Mouse (Mus musculus) liver, adult 2 months (tissue): Measurements from ENCODE around the gene Ldhal6b. TPM values are rescaled to one million over a fixed set of nuclear protein-coding genes. Genes with fewer than 3 reads are reported as not detected.

ENCODE experiments used
- DNase-seq: peaks from one replicate; pipeline ENCODE4 v3.0.0-alpha.2; 2011; ENCODE audit warnings: low read depth, low spot score; ENCODE audit errors: extremely low read depth
- H3K27ac ChIP-seq: fragments of 200-500 bp; replicated peaks from 2 replicates; pipeline ENCODE4 v1.5.1; 2012; ENCODE audit warnings: low read depth, mild to moderate bottlenecking, control low read depth, inconsistent platforms, low read length; ENCODE audit not compliant: insufficient read depth
- H3K27me3 ChIP-seq: fragments of 200-500 bp; 2 replicates; pipeline ENCODE4 v1.6.1; 2012; ENCODE audit warnings: mild to moderate bottlenecking, moderate library complexity, low read length, inconsistent platforms; ENCODE audit not compliant: control insufficient read depth, insufficient read depth
- H3K36me3 ChIP-seq: fragments of 200-500 bp; 2 replicates; pipeline ENCODE4 v1.6.1; 2012; ENCODE audit warnings: low read length, inconsistent platforms; ENCODE audit not compliant: control insufficient read depth, insufficient read depth
- H3K4me1 ChIP-seq: fragments of 200-500 bp; 2 replicates; pipeline ENCODE4 v1.6.1; 2011; ENCODE audit warnings: low read length; ENCODE audit not compliant: control insufficient read depth, insufficient read depth
- H3K4me3 ChIP-seq: fragments of 200-500 bp; 2 replicates; pipeline ENCODE4 v1.5.1; 2011; ENCODE audit warnings: low read depth, mild to moderate bottlenecking, control low read depth, low read length, moderate library complexity; ENCODE audit not compliant: insufficient read depth
- H3K79me2 ChIP-seq: fragments of 200-500 bp; 2 replicates; pipeline ENCODE4 v1.6.1; 2012; ENCODE audit warnings: inconsistent platforms, mild to moderate bottlenecking, low read length, moderate library complexity; ENCODE audit not compliant: control insufficient read depth, insufficient read depth
- H3K9ac ChIP-seq: fragments of 200-500 bp; 2 replicates; pipeline ENCODE4 v1.6.1; 2012; ENCODE audit warnings: low read depth, mild to moderate bottlenecking, control low read depth, inconsistent platforms, low read length
- CTCF ChIP-seq: fragments of 200-500 bp; IDR thresholded peaks from 2 replicates; pipeline ENCODE4 v1.5.1; 2011; ENCODE audit warnings: low read depth, low read length, control low read depth
- POLR2A ChIP-seq: fragments of 200-500 bp; IDR thresholded peaks from 2 replicates; pipeline ENCODE4 v1.6.1; 2011; ENCODE audit warnings: low read length, control low read depth; ENCODE audit not compliant: insufficient read depth; ENCODE audit errors: extremely low read depth
- WGBS: fragments of 180-500 bp; shearing (Covaris S2); methylation state at CpG from one replicate; pipeline ENCODE4 v1.1.7; 2018; 5-methylcytosine and 5-hydroxymethylcytosine counted together
- polyA plus RNA-seq: library from polyadenylated mRNA; depleted of rRNA; stranded (reverse); fragments of >200 nt; gene quantifications from 2 replicates; pipeline ENCODE4 v1.2.3, GENCODE M21; 2012
- total RNA-seq: library from RNA; depleted of rRNA; stranded (reverse); fragments of >200 nt; gene quantifications from 2 replicates; pipeline ENCODE4 v1.2.3, GENCODE M21; 2014

Gene Ldhal6b
- total and polyA plus RNA-seq, 2 experiments, result 0.32 to 0.46 TPM

GRCm38 (mm10) chr17:5395454-5396205 is 22.9 kb downstream of the Ldhal6b start:
- Histone ChIP-seq H3K27me3 (no peaks in the 10 kb centered on the region), H3K9ac (no peak overlapping the region), H3K36me3 (no peaks in the 10 kb centered on the region), H3K4me1 (no peaks in the 10 kb centered on the region), H3K4me3 (no peak overlapping the region), H3K27ac (no peak overlapping the region), H3K79me2 (no peaks in the 10 kb centered on the region)
- no peak for DNase-seq
- TF ChIP-seq CTCF (no peak), POLR2A (no peak)
- WGBS, result 85% methylated on average over 16 of the region's 16 CpGs

- WGBS, result 84% methylated on average over 10 of the region's 10 CpGs
Measured at GRCm38 (mm10) chr17:5390682-5391081, 27.9 kb downstream of the Ldhal6b start.

GRCm38 (mm10) chr17:5388351-5388750 is 30.2 kb downstream of the Ldhal6b start:
- WGBS, result 90% methylated on average over 3 of the region's 3 CpGs

More at GRCm38 (mm10) chr17:5390682-5391081, 27.9 kb downstream of the Ldhal6b start:
- Histone ChIP-seq H3K27ac (no peak overlapping the region), H3K4me1 (no peaks in the 10 kb centered on the region), H3K27me3 (no peaks in the 10 kb centered on the region), H3K9ac (no peak overlapping the region), H3K79me2 (no peaks in the 10 kb centered on the region), H3K4me3 (no peak overlapping the region), H3K36me3 (no peaks in the 10 kb centered on the region)
- DNase-seq, result no peak
- TF ChIP-seq POLR2A, result no peak
- TF ChIP-seq CTCF, result no peak

GRCm38 (mm10) chr17:5386885-5387545 is 31.6 kb downstream of the Ldhal6b start:
- Histone ChIP-seq H3K27me3 (no peaks in the 10 kb centered on the region), H3K36me3 (no peaks in the 10 kb centered on the region), H3K79me2 (no peaks in the 10 kb centered on the region), H3K27ac (no peak overlapping the region), H3K4me1 (no peaks in the 10 kb centered on the region), H3K9ac (no peak overlapping the region), H3K4me3 (no peak overlapping the region)
- peak; percentile 70 for DNase-seq
- 0 out of 2 replicates have a peak, but pooled peaks have one; percentile 14 for TF ChIP-seq CTCF
- TF ChIP-seq POLR2A, result no peak
- WGBS, result 37% methylated on average over 12 of the region's 12 CpGs

More at GRCm38 (mm10) chr17:5388351-5388750, 30.2 kb downstream of the Ldhal6b start:
- H3K4me1 ChIP-seq, result no peaks in the 10 kb centered on the region
- no peak for DNase-seq
- H3K79me2 ChIP-seq, result no peaks in the 10 kb centered on the region
- no peaks in the 10 kb centered on the region for H3K36me3 ChIP-seq
- H3K27me3 ChIP-seq, result no peaks in the 10 kb centered on the region
- TF ChIP-seq CTCF (no peak), POLR2A (no peak)
- no peak overlapping the region for H3K27ac ChIP-seq
- no peak overlapping the region for H3K9ac ChIP-seq
- no peak overlapping the region for H3K4me3 ChIP-seq

GRCm38 (mm10) chr17:5385694-5386093 is 32.9 kb downstream of the Ldhal6b start:
- H3K4me1 ChIP-seq, result no peaks in the 10 kb centered on the region
- H3K27me3 ChIP-seq, result no peaks in the 10 kb centered on the region
- H3K36me3 ChIP-seq, result no peaks in the 10 kb centered on the region
- no peaks in the 10 kb centered on the region for H3K79me2 ChIP-seq
- H3K4me3 ChIP-seq, result no peak overlapping the region
- DNase-seq, result no peak
- 96% methylated on average over 1 of the region's 1 CpGs for WGBS
- no peak overlapping the region for H3K27ac ChIP-seq
- TF ChIP-seq CTCF, result no peak
- TF ChIP-seq POLR2A, result no peak
- H3K9ac ChIP-seq, result no peak overlapping the region

- Histone ChIP-seq H3K27ac (no peak overlapping the region), H3K4me3 (no peak overlapping the region), H3K4me1 (no peaks in the 10 kb centered on the region), H3K9ac (no peak overlapping the region), H3K27me3 (no peaks in the 10 kb centered on the region), H3K36me3 (no peaks in the 10 kb centered on the region), H3K79me2 (no peaks in the 10 kb centered on the region)
- 22% methylated on average over 7 of the region's 7 CpGs for WGBS
- peak; percentile 26 for DNase-seq
- TF ChIP-seq CTCF (no peak), POLR2A (no peak)
Measured at GRCm38 (mm10) chr17:5377930-5378310, 40.6 kb downstream of the Ldhal6b start.
